Mouse (Mus musculus): Measurements from ENCODE around the gene Pfkl. TPM values are rescaled to one million over a fixed set of nuclear protein-coding genes. Genes with fewer than 3 reads are reported as not detected.

Pfkl gene
- polyA plus RNA-seq, 1 experiment from 2014 or later = 104 TPM

- Histone ChIP-seq H3K9ac (replicated peaks) (no peak overlapping the region; the same call in 1 of the 2 replicates), H3K4me2 (replicated peaks) (peak overlapping the region; percentile 38), H3K27me3 (peaks cover 7% of the 10 kb centered on the region), H3K4me3 (peak overlapping the region; percentile 20; the same call in 1 of the 2 replicates), H3K4me1 (peaks cover 35% of the 10 kb centered on the region), H3K36me3 (no peaks in the 10 kb centered on the region), H3K27ac (replicated peaks) (no peak overlapping the region), H3K9me3 (no peaks in the 10 kb centered on the region)
- ATAC-seq (ENCODE audit: low FRiP score, low read depth) = no peak
- WGBS = 15% methylated on average over 10 of the region's 10 CpGs
These were observed 452 bp upstream of the Pfkl start for GRCm38 (mm10) chr10:78010335-78010734.

- H3K4me1 ChIP-seq = peaks cover 35% of the 10 kb centered on the region
- no peaks in the 10 kb centered on the region for H3K36me3 ChIP-seq
- peak overlapping the region; percentile 94 for H3K27ac ChIP-seq (replicated peaks)
These were observed 519 bp downstream of the Pfkl start for GRCm38 (mm10) chr10:78009184-78009944.

GRCm38 (mm10) chr10:78008169-78008568, 1.7 kb downstream of the Pfkl start:
- Histone ChIP-seq H3K4me3 (peak overlapping the region; percentile 65), H3K36me3 (no peaks in the 10 kb centered on the region), H3K9me3 (no peaks in the 10 kb centered on the region), H3K4me2 (replicated peaks) (peak overlapping the region; percentile 78), H3K27ac (replicated peaks) (no peak overlapping the region), H3K4me1 (peaks cover 35% of the 10 kb centered on the region), H3K27me3 (peaks cover 7% of the 10 kb centered on the region), H3K9ac (replicated peaks) (peak overlapping the region; percentile 89)
- no peak for ATAC-seq (ENCODE audit: low FRiP score, low read depth)
- WGBS = 84% methylated on average over 3 of the region's 3 CpGs

More at GRCm38 (mm10) chr10:78009184-78009944, 519 bp downstream of the Pfkl start:
- H3K9me3 ChIP-seq = no peaks in the 10 kb centered on the region
- H3K4me2 ChIP-seq (replicated peaks) = peak overlapping the region; percentile 78
- ATAC-seq (ENCODE audit: low FRiP score, low read depth) = peak; percentile 97
- H3K9ac ChIP-seq (replicated peaks) = peak overlapping the region; percentile 89
- peak overlapping the region; percentile 65 for H3K4me3 ChIP-seq
- WGBS = under 1% methylated on average over 58 of the region's 59 CpGs
- peaks cover 7% of the 10 kb centered on the region for H3K27me3 ChIP-seq

- H3K36me3 ChIP-seq = peaks cover 8% of the 10 kb centered on the region
- no peak for ATAC-seq (ENCODE audit: low FRiP score, low read depth)
- WGBS = 58% methylated on average over 7 of the region's 7 CpGs
- H3K4me3 ChIP-seq = no peak overlapping the region
- H3K27me3 ChIP-seq = peaks cover 7% of the 10 kb centered on the region
- no peaks in the 10 kb centered on the region for H3K9me3 ChIP-seq
- H3K27ac ChIP-seq (replicated peaks) = no peak overlapping the region
- H3K4me1 ChIP-seq = peaks cover 35% of the 10 kb centered on the region
- 0 out of 2 replicates have a peak overlapping the region, but pooled peaks have one; percentile 11 for H3K9ac ChIP-seq (replicated peaks)
- H3K4me2 ChIP-seq (replicated peaks) = 0 out of 2 replicates have a peak overlapping the region, but pooled peaks have one; percentile 17
These were observed 2.7 kb downstream of the Pfkl start for GRCm38 (mm10) chr10:78007203-78007602.

- Histone ChIP-seq H3K4me1 (peaks cover 35% of the 10 kb centered on the region), H3K27me3 (peaks cover 6% of the 10 kb centered on the region), H3K4me2 (replicated peaks) (no peak overlapping the region), H3K27ac (replicated peaks) (no peak overlapping the region), H3K36me3 (peaks cover 21% of the 10 kb centered on the region), H3K4me3 (no peak overlapping the region), H3K9ac (replicated peaks) (no peak overlapping the region), H3K9me3 (no peaks in the 10 kb centered on the region)
- no peak for ATAC-seq (ENCODE audit: low FRiP score, low read depth)
- WGBS = 82% methylated on average over 4 of the region's 4 CpGs
These were observed 4.0 kb downstream of the Pfkl start for GRCm38 (mm10) chr10:78005791-78006438.

GRCm38 (mm10) chr10:78004479-78005100, 5.3 kb downstream of the Pfkl start:
- H3K4me3 ChIP-seq = no peak overlapping the region
- H3K27ac ChIP-seq (replicated peaks) = no peak overlapping the region
- peaks cover 32% of the 10 kb centered on the region for H3K4me1 ChIP-seq
- 89% methylated on average over 3 of the region's 3 CpGs for WGBS
- H3K4me2 ChIP-seq (replicated peaks) = no peak overlapping the region
- no peak for ATAC-seq (ENCODE audit: low FRiP score, low read depth)
- peaks cover 34% of the 10 kb centered on the region for H3K36me3 ChIP-seq
- no peak overlapping the region for H3K9ac ChIP-seq (replicated peaks)
- H3K9me3 ChIP-seq = no peaks in the 10 kb centered on the region
- no peaks in the 10 kb centered on the region for H3K27me3 ChIP-seq

- Histone ChIP-seq H3K4me1 (peaks cover 17% of the 10 kb centered on the region), H3K9ac (replicated peaks) (no peak overlapping the region), H3K27me3 (no peaks in the 10 kb centered on the region), H3K36me3 (peaks cover 55% of the 10 kb centered on the region), H3K27ac (replicated peaks) (no peak overlapping the region), H3K4me2 (replicated peaks) (no peak overlapping the region), H3K4me3 (no peak overlapping the region), H3K9me3 (no peaks in the 10 kb centered on the region)
- no peak for ATAC-seq (ENCODE audit: low FRiP score, low read depth)
- 85% methylated on average over 2 of the region's 2 CpGs for WGBS
These were observed 7.6 kb downstream of the Pfkl start for GRCm38 (mm10) chr10:78002316-78002715.

GRCm38 (mm10) chr10:78001796-78002195, 8.1 kb downstream of the Pfkl start:
- WGBS = 94% methylated on average over 11 of the region's 11 CpGs
- no peak overlapping the region for H3K4me2 ChIP-seq (replicated peaks)
- H3K4me1 ChIP-seq = peaks cover 12% of the 10 kb centered on the region
- H3K9me3 ChIP-seq = no peaks in the 10 kb centered on the region
- H3K27me3 ChIP-seq = no peaks in the 10 kb centered on the region
- no peak overlapping the region for H3K27ac ChIP-seq (replicated peaks)
- H3K9ac ChIP-seq (replicated peaks) = no peak overlapping the region
- no peak for ATAC-seq (ENCODE audit: low FRiP score, low read depth)
- peaks cover 59% of the 10 kb centered on the region for H3K36me3 ChIP-seq
- no peak overlapping the region for H3K4me3 ChIP-seq

GRCm38 (mm10) chr10:78000200-78000599, 9.7 kb downstream of the Pfkl start:
- Histone ChIP-seq H3K9ac (replicated peaks) (no peak overlapping the region), H3K27me3 (no peaks in the 10 kb centered on the region), H3K36me3 (peaks cover 75% of the 10 kb centered on the region), H3K4me3 (no peak overlapping the region), H3K4me1 (no peaks in the 10 kb centered on the region), H3K4me2 (replicated peaks) (no peak overlapping the region), H3K9me3 (no peaks in the 10 kb centered on the region), H3K27ac (replicated peaks) (no peak overlapping the region)
- WGBS = 96% methylated on average over 5 of the region's 5 CpGs
- ATAC-seq (ENCODE audit: low FRiP score, low read depth) = no peak

GRCm38 (mm10) chr10:77995639-77996038, 14.2 kb downstream of the Pfkl start:
- H3K4me1 ChIP-seq = no peaks in the 10 kb centered on the region
- no peaks in the 10 kb centered on the region for H3K9me3 ChIP-seq
- no peak for ATAC-seq (ENCODE audit: low FRiP score, low read depth)
- H3K27ac ChIP-seq (replicated peaks) = no peak overlapping the region
- H3K4me2 ChIP-seq (replicated peaks) = no peak overlapping the region
- no peaks in the 10 kb centered on the region for H3K27me3 ChIP-seq
- H3K4me3 ChIP-seq = no peak overlapping the region
- H3K9ac ChIP-seq (replicated peaks) = no peak overlapping the region
- WGBS = 92% methylated on average over 3 of the region's 3 CpGs
- H3K36me3 ChIP-seq = peaks cover 92% of the 10 kb centered on the region

GRCm38 (mm10) chr10:77985775-77986174, 24.1 kb downstream of the Pfkl start:
- Histone ChIP-seq H3K27ac (replicated peaks) (no peak overlapping the region), H3K4me2 (replicated peaks) (no peak overlapping the region), H3K4me1 (no peaks in the 10 kb centered on the region), H3K4me3 (no peak overlapping the region), H3K27me3 (no peaks in the 10 kb centered on the region), H3K9ac (replicated peaks) (no peak overlapping the region), H3K36me3 (peaks cover 47% of the 10 kb centered on the region), H3K9me3 (no peaks in the 10 kb centered on the region)
- no peak for ATAC-seq (ENCODE audit: low FRiP score, low read depth)
- WGBS = 72% methylated on average over 5 of the region's 5 CpGs

- Histone ChIP-seq H3K36me3 (peaks cover 40% of the 10 kb centered on the region), H3K4me2 (replicated peaks) (no peak overlapping the region), H3K9me3 (no peaks in the 10 kb centered on the region), H3K4me3 (no peak overlapping the region), H3K9ac (replicated peaks) (no peak overlapping the region), H3K27me3 (no peaks in the 10 kb centered on the region), H3K27ac (replicated peaks) (no peak overlapping the region), H3K4me1 (peaks cover 1% of the 10 kb centered on the region)
- WGBS = 6% methylated on average over 4 of the region's 4 CpGs
- ATAC-seq (ENCODE audit: low FRiP score, low read depth) = peak; percentile 58
These were observed 25.2 kb downstream of the Pfkl start for GRCm38 (mm10) chr10:77984660-77985059.
